Mouse (Mus musculus) ES-E14 (cell line): Measurements from ENCODE around the gene Rbm7. TPM values are rescaled to one million over a fixed set of nuclear protein-coding genes. Genes with fewer than 3 reads are reported as not detected.
"Not testable (repeated sequence)": the region's sequence is repeated elsewhere in the genome, so short reads cannot be mapped to it uniquely, and the experiment has no call there.

Experiments
- DNase-seq: peaks from one replicate; pipeline ENCODE4 v3.0.0-alpha.2; 2013; ENCODE audit warnings: low read depth, low spot score
- H3K27ac ChIP-seq: 2 replicates; pipeline ENCODE4 v1.5.1; 2012; ENCODE audit warnings: low read depth, mild to moderate bottlenecking, low read length, moderate library complexity, mixed read lengths; ENCODE audit not compliant: poor library complexity, insufficient read depth, severe bottlenecking
- H3K36me3 ChIP-seq: 2 replicates; pipeline ENCODE4 v1.6.1; 2012; ENCODE audit warnings: mild to moderate bottlenecking, low read length, moderate library complexity, mixed read lengths; ENCODE audit not compliant: control insufficient read depth, poor library complexity, insufficient read depth, severe bottlenecking
- H3K4me1 ChIP-seq, 2 experiments: fragments of 150-350 bp in 1 of 2; sonication (generic) in 1 of 2; 2 replicates each; pipeline ENCODE4 v1.6.1; 2012; ENCODE audit warnings: low read length in 2 of 2, mild to moderate bottlenecking in 1 of 2, mixed read lengths in 1 of 2; ENCODE audit not compliant: control insufficient read depth in 2 of 2, insufficient read depth in 2 of 2, poor library complexity in 1 of 2
- H3K4me3 ChIP-seq, 2 experiments: fragments of 150-350 bp in 1 of 2; sonication (generic) in 1 of 2; 2 replicates each; pipeline ENCODE4 v1.5.1; 2012; ENCODE audit warnings: low read length in 2 of 2, low read depth in 1 of 2, mild to moderate bottlenecking in 1 of 2, mixed read lengths in 1 of 2; ENCODE audit not compliant: insufficient read depth in 1 of 2, poor library complexity in 1 of 2, severe bottlenecking in 1 of 2
- H3K9ac ChIP-seq: 2 replicates; pipeline ENCODE4 v1.6.1; 2012; ENCODE audit warnings: low read depth, mild to moderate bottlenecking, low read length, mixed read lengths; ENCODE audit not compliant: poor library complexity, insufficient read depth, severe bottlenecking
- H3K9me3 ChIP-seq: fragments of 150-350 bp; sonication (generic); 2 replicates; pipeline ENCODE4 v1.6.1; 2012; ENCODE audit warnings: low read depth, mild to moderate bottlenecking, low read length; ENCODE audit not compliant: control insufficient read depth, insufficient read depth
- CHD2 ChIP-seq: IDR thresholded peaks from 2 replicates; pipeline ENCODE4 v1.6.1; 2014; ENCODE audit warnings: mild to moderate bottlenecking, low read depth, low read length, inconsistent platforms
- HCFC1 ChIP-seq: IDR thresholded peaks from 2 replicates; pipeline ENCODE4 v1.6.1; 2012; ENCODE audit warnings: low read length, inconsistent platforms, borderline replicate concordance; ENCODE audit not compliant: insufficient read depth
- MAFK ChIP-seq: IDR thresholded peaks from 2 replicates; pipeline ENCODE4 v1.6.1; 2014; ENCODE audit warnings: mild to moderate bottlenecking, low read depth, low read length, inconsistent platforms; ENCODE audit not compliant: insufficient read depth
- ZC3H11A ChIP-seq: IDR thresholded peaks from 2 replicates; pipeline ENCODE4 v1.6.1; 2012; ENCODE audit warnings: low read depth, mild to moderate bottlenecking, inconsistent platforms, low read length, borderline replicate concordance
- ZNF384 ChIP-seq: IDR thresholded peaks from 2 replicates; pipeline ENCODE4 v1.6.1; 2012; ENCODE audit warnings: low read depth, low read length, inconsistent platforms
- in situ Hi-C, 2 experiments: fragments of 600-800 bp; cut with MboI; formaldehyde crosslinking; loops; one replicate each; pipeline ENCODE4 v1.15.1; 2025; ENCODE audit warnings: low sequenced_read_pairs in 2 of 2, inconsistent platforms in 1 of 2; ENCODE audit not compliant: unreplicated experiment in 2 of 2
- total RNA-seq: library from RNA; depleted of rRNA; stranded (reverse); fragments of 300-350 nt; gene quantifications from 2 replicates; pipeline ENCODE4 v1.2.3, GENCODE M21; 2012; rRNA removed

Gene Rbm7
- 29.9 and 40.0 TPM in 2 replicates for total RNA-seq

DNA sequence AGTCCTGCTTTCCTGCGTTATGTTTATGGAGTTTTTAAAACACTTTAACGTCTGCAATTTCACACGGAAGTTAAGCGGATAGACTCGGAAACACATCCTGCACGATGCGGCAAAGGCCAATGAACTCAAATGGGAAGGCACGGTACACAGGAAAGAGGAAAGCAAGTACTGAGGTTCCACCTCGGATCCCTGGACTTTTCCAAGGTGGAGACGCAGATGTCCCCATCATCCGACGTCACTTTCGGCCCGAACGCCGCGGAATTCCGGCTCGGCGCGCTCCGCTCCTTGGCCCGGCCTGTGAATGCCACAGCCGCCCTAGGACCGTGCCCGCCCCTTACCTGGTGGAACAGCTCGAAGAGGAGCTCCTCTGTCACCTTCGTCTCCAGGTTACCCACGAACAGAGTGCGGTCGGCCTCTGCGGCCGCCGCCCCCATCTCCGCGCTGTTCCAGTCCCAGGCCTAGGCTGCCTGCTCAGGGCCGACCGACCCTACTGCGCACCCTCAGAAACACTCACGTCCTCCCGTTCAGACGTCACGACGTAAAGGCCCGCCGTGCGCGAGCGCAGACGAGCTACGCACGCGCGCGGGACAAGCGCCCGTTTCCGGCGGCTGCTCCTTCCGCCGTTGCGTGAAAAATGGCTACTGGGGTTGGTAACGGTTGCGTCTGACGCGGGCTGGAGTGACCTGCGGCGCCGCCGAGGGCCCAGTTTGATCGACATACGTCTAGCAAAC is at the start of gene Rbm7, which contains the start of gene Gm5617:
TSS of gene Rbm7 (minus strand) at position 483 of the 731 bp plus-strand sequence.
TSS of gene Gm5617 (plus strand) at position 626 of the 731 bp plus-strand sequence.
- Histone ChIP-seq H3K9ac (peak within 1 kb of the TSS; percentile 96), H3K9me3 (no peaks in the 10 kb centered on the region), H3K4me3 (peak within 1 kb of the TSS; percentile 91 to 95), H3K4me1 (0 out of 4 replicates have a peak, but pooled peaks cover 0 to 2% of the 10 kb centered on the region in 2 experiments), H3K27ac (peak within 1 kb of the TSS; percentile 77), H3K36me3 (peaks cover 12% of the 10 kb centered on the region)
- 0 out of 2 replicates have a peak, but pooled peaks have one; percentile 38 for TF ChIP-seq HCFC1
- no peak for TF ChIP-seq ZNF384
- in situ Hi-C loops, result no loop called here
- DNase-seq, result peak; percentile 85

- TF ChIP-seq MAFK (no peak), ZC3H11A (no peak), ZNF384 (no peak), CHD2 (no peak), HCFC1 (no peak)
- H3K9ac ChIP-seq, result peak overlapping the region; percentile 35; the same call in 1 of the 2 replicates
- in situ Hi-C loops, result no loop called here
- H3K4me3 ChIP-seq, result peak overlapping the region in 1 of 2 experiments; percentile 27; a peak in 3 of 4 replicates
- H3K36me3 ChIP-seq, result no peaks in the 10 kb centered on the region
- peak; percentile 47 for DNase-seq
- H3K4me1 ChIP-seq, result peaks cover 0 to 6% of the 10 kb centered on the region in 2 experiments; a peak in 2 of 4 replicates
- H3K27ac ChIP-seq, result no peak overlapping the region
- H3K9me3 ChIP-seq, result no peaks in the 10 kb centered on the region
Observed at GRCm38 (mm10) chr9:48538688-48539087, 43.6 kb upstream of the Rbm7 start.

GRCm38 (mm10) chr9:48538044-48538645 is 43.0 kb upstream of the Rbm7 start:
- peak; percentile 20 for DNase-seq
- TF ChIP-seq ZNF384 (no peak), MAFK (no peak), HCFC1 (no peak), CHD2 (no peak), ZC3H11A (no peak)
- Histone ChIP-seq H3K9ac (no peak overlapping the region), H3K4me1 (peaks cover 0 to 6% of the 10 kb centered on the region in 2 experiments; a peak in 2 of 4 replicates), H3K4me3 (no peak overlapping the region), H3K36me3 (no peaks in the 10 kb centered on the region), H3K9me3 (no peaks in the 10 kb centered on the region), H3K27ac (no peak overlapping the region)
- in situ Hi-C loops, result no loop called here

DNA sequence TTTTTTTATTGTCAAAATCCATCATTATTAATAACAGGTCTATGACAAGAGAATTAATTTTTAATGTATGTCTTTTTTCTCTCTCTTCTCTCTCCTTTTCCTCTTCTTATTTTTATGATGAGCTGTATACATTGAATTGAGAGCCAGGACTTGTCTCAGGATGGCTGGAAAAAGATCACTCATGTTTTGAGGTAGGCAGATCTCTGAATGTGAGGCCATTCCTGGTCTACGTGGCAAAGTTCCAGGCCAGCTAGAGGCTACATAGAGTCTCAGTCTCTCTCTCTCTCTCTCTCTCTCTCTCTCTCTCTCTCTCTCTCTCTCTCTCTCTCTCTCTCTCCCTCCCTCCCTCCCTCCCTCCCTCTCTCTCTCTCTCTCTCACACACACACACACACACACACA is 42.5 kb upstream of the Rbm7 start:
- in situ Hi-C loops, H3K9me3 ChIP-seq, H3K4me1 ChIP-seq, H3K27ac ChIP-seq, H3K36me3 ChIP-seq, H3K9ac ChIP-seq, DNase-seq, H3K4me3 ChIP-seq: not testable (repeated sequence)
